In the genomic region with DNA sequence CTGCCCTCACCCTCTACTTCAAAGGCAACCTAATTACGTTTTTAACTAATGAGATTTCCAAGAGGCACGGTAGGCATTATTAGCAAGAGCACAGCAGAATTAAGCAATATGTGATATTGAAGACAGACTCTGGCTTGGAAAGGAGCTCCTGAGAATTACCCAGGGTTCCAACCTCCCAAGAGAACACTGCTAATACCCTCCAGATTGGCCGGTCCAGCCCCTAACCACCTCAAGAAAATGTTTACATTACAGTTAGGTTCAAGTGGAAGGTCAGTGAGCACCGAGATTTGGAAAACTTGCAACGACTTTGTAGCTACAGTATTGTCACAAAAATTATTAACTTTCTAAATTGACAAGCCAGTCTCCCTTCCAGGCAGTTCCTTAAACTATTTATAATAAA, we compare ENCODE assay signal across 29 mouse cellular contexts.
DNase-seq lines count a peak whose midpoint lies in the region; ATAC-seq lines count a peak whose summit lies in the region.
"Had no signal": no experiment of that assay in that cellular context is flagged by ENCODE, and none has a peak within 500 bp of the region (broad histone marks: within the 10 kb centered on the region; RNA-seq: fewer than 3 reads in every experiment).

No protein-coding gene starts in this region.

- no peak overlapping the region for H3K4me3 ChIP-seq in hindbrain, embryonic 10.5 days
- no peak overlapping the region for H3K4me3 ChIP-seq in hindbrain, embryonic 11.5 days (ENCODE audit: low read depth, low read length)
- H3K4me3 ChIP-seq in embryonic facial prominence, embryonic 11.5 days (ENCODE audit: low read depth, low read length): no peak overlapping the region
- no peak overlapping the region for H3K4me3 ChIP-seq in intestine, embryonic 15.5 days (replicated peaks)
- H3K4me3 ChIP-seq in midbrain, embryonic 11.5 days (ENCODE audit: low read depth, low read length): no peak overlapping the region
- H3K4me3 ChIP-seq: forebrain, embryonic 10.5 days; forebrain, embryonic 13.5 days; heart, adult 2 months; heart, embryonic 10.5 days; heart, embryonic 13.5 days; hindbrain, embryonic 13.5 days had no signal

- no peaks in the 10 kb centered on the region for H3K36me3 ChIP-seq in hindbrain, embryonic 10.5 days
- no peaks in the 10 kb centered on the region for H3K36me3 ChIP-seq in hindbrain, embryonic 11.5 days (ENCODE audit: control insufficient read depth, insufficient read depth, low read length)
- no peaks in the 10 kb centered on the region for H3K36me3 ChIP-seq in embryonic facial prominence, embryonic 11.5 days (replicated peaks; ENCODE audit: control insufficient read depth, insufficient read depth, low read depth, low read length)
- H3K36me3 ChIP-seq in intestine, embryonic 15.5 days: no peaks in the 10 kb centered on the region
- H3K36me3 ChIP-seq in midbrain, embryonic 11.5 days (ENCODE audit: control insufficient read depth, insufficient read depth, low read length): no peaks in the 10 kb centered on the region
- H3K36me3 ChIP-seq: forebrain, embryonic 10.5 days; heart, embryonic 10.5 days; heart, embryonic 13.5 days; hindbrain, embryonic 13.5 days had no signal

- WGBS in hindbrain, embryonic 10.5 days: 56% methylated on average over 5 of the region's 5 CpGs
- 48% methylated on average over 5 of the region's 5 CpGs for WGBS in hindbrain, embryonic 11.5 days
- 19% methylated on average over 5 of the region's 5 CpGs for WGBS in embryonic facial prominence, embryonic 11.5 days
- WGBS in intestine, embryonic 15.5 days: 23% methylated on average over 5 of the region's 5 CpGs
- 50% methylated on average over 5 of the region's 5 CpGs for WGBS in midbrain, embryonic 11.5 days

- no peaks in the 10 kb centered on the region for H3K27me3 ChIP-seq in hindbrain, embryonic 10.5 days (ENCODE audit: insufficient read depth, poor library complexity, severe bottlenecking)
- H3K27me3 ChIP-seq in hindbrain, embryonic 11.5 days (ENCODE audit: control insufficient read depth, insufficient read depth, low read length): no peaks in the 10 kb centered on the region
- no peaks in the 10 kb centered on the region for H3K27me3 ChIP-seq in embryonic facial prominence, embryonic 11.5 days (ENCODE audit: control insufficient read depth, insufficient read depth, low read length)
- no peaks in the 10 kb centered on the region for H3K27me3 ChIP-seq in intestine, embryonic 15.5 days (replicated peaks)
- H3K27me3 ChIP-seq in midbrain, embryonic 11.5 days (ENCODE audit: control insufficient read depth, insufficient read depth, low read length): no peaks in the 10 kb centered on the region
- H3K27me3 ChIP-seq: CH12.LX; forebrain, embryonic 13.5 days; heart, embryonic 13.5 days; hindbrain, embryonic 13.5 days; Patski had no signal

- H3K4me1 ChIP-seq in hindbrain, embryonic 10.5 days (replicated peaks): peaks cover 27% of the 10 kb centered on the region
- H3K4me1 ChIP-seq in hindbrain, embryonic 11.5 days (replicated peaks; ENCODE audit: control insufficient read depth, insufficient read depth, low read length): no peaks in the 10 kb centered on the region
- peaks cover 2% of the 10 kb centered on the region; the same call in 1 of the 2 replicates for H3K4me1 ChIP-seq in embryonic facial prominence, embryonic 11.5 days (ENCODE audit: control insufficient read depth, insufficient read depth, low read length)
- H3K4me1 ChIP-seq in intestine, embryonic 15.5 days (replicated peaks): no peaks in the 10 kb centered on the region
- peaks cover 6% of the 10 kb centered on the region for H3K4me1 ChIP-seq in midbrain, embryonic 11.5 days (ENCODE audit: control insufficient read depth, insufficient read depth, low read length)

- no peak overlapping the region for H3K9ac ChIP-seq in hindbrain, embryonic 11.5 days (ENCODE audit: low read depth, low read length)
- H3K9ac ChIP-seq in embryonic facial prominence, embryonic 11.5 days (replicated peaks; ENCODE audit: low read length): no peak overlapping the region
- no peak overlapping the region for H3K9ac ChIP-seq in intestine, embryonic 15.5 days
- no peak overlapping the region for H3K9ac ChIP-seq in midbrain, embryonic 11.5 days (ENCODE audit: low read length)
- H3K9ac ChIP-seq: forebrain, embryonic 13.5 days; heart, embryonic 13.5 days; hindbrain, embryonic 13.5 days had no signal

- peak; percentile 14 for DNase-seq in hindbrain, embryonic 10.5 days (ENCODE audit: low spot score)
- no peak for DNase-seq in hindbrain, embryonic 11.5 days (ENCODE audit: low spot score)
- peak; percentile 60 for DNase-seq in embryo, embryonic 10.5 days (ENCODE audit: low spot score)
- DNase-seq in embryonic facial prominence, embryonic 11.5 days (ENCODE audit: low spot score): peak; percentile 76
- DNase-seq in midbrain, embryonic 11.5 days (ENCODE audit: low spot score, missing footprints): no peak
- DNase-seq in T-cell, adult 2 months (ENCODE audit: low spot score): no peak
- DNase-seq: adrenal gland, adult 2 months; adrenal gland, postnatal 14 days; B cell, adult 2 months; cerebellum, adult 18-20 months; cerebellum, adult 9-10 months; cerebellum, postnatal 14 days; gastrocnemius, postnatal 10 days; gastrocnemius, postnatal 36 days; heart, adult 2 months; heart, postnatal 14 days; heart, postnatal 4 days had no signal

- H3K9me3 ChIP-seq in hindbrain, embryonic 10.5 days: no peaks in the 10 kb centered on the region
- no peaks in the 10 kb centered on the region for H3K9me3 ChIP-seq in hindbrain, embryonic 11.5 days (ENCODE audit: control insufficient read depth, low read length)
- H3K9me3 ChIP-seq in embryonic facial prominence, embryonic 11.5 days (replicated peaks; ENCODE audit: control insufficient read depth, low read length): no peaks in the 10 kb centered on the region
- H3K9me3 ChIP-seq in intestine, embryonic 15.5 days: no peaks in the 10 kb centered on the region
- no peaks in the 10 kb centered on the region for H3K9me3 ChIP-seq in midbrain, embryonic 11.5 days (ENCODE audit: control insufficient read depth, low read length)
- H3K9me3 ChIP-seq: forebrain, embryonic 10.5 days; forebrain, embryonic 13.5 days; G1E; heart, embryonic 10.5 days; heart, embryonic 13.5 days; hindbrain, embryonic 13.5 days had no signal

- no peak overlapping the region for H3K27ac ChIP-seq in hindbrain, embryonic 10.5 days
- no peak overlapping the region for H3K27ac ChIP-seq in hindbrain, embryonic 11.5 days (ENCODE audit: low read depth, low read length)
- H3K27ac ChIP-seq in embryonic facial prominence, embryonic 11.5 days (replicated peaks; ENCODE audit: low read depth, low read length): no peak overlapping the region
- no peak overlapping the region for H3K27ac ChIP-seq in intestine, embryonic 15.5 days
- no peak overlapping the region for H3K27ac ChIP-seq in midbrain, embryonic 11.5 days (ENCODE audit: low read depth, low read length)
- H3K27ac ChIP-seq: forebrain, embryonic 10.5 days; forebrain, embryonic 13.5 days; heart, adult 2 months; heart, embryonic 10.5 days; heart, embryonic 13.5 days; hindbrain, embryonic 13.5 days had no signal

- H3K4me2 ChIP-seq in hindbrain, embryonic 11.5 days (replicated peaks; ENCODE audit: low read depth, low read length): no peak overlapping the region
- no peak overlapping the region for H3K4me2 ChIP-seq in embryonic facial prominence, embryonic 11.5 days (ENCODE audit: low read depth, low read length)
- H3K4me2 ChIP-seq in intestine, embryonic 15.5 days (replicated peaks): no peak overlapping the region
- H3K4me2 ChIP-seq in midbrain, embryonic 11.5 days: no peak overlapping the region
- H3K4me2 ChIP-seq: forebrain, embryonic 13.5 days; heart, embryonic 13.5 days; hindbrain, embryonic 13.5 days had no signal

- ATAC-seq in hindbrain, embryonic 11.5 days (ENCODE audit: low FRiP score): no peak
- no peak for ATAC-seq in embryonic facial prominence, embryonic 11.5 days (replicated peaks; ENCODE audit: insufficient number of reproducible peaks, low FRiP score, low TSS enrichment, low read depth)
- no peak for ATAC-seq in intestine, embryonic 15.5 days
- ATAC-seq in midbrain, embryonic 11.5 days (ENCODE audit: low FRiP score): no peak
- ATAC-seq: forebrain, embryonic 13.5 days; forebrain, embryonic 16.5 days; hindbrain, embryonic 16.5 days; intestine, embryonic 16.5 days; Patski had no signal

Comparison
In these comparisons a context has a peak if more than half of its experiments do, and no peak if none do; other contexts are left out.
1. DNase-seq: peak in hindbrain, embryonic 10.5 days (single experiment), embryo, embryonic 10.5 days (single experiment) and embryonic facial prominence, embryonic 11.5 days (single experiment); none in hindbrain, embryonic 11.5 days (single experiment), midbrain, embryonic 11.5 days (single experiment) and T-cell, adult 2 months (single experiment).